Mouse (Mus musculus): Measurements from ENCODE around the gene Vars2.

DNA sequence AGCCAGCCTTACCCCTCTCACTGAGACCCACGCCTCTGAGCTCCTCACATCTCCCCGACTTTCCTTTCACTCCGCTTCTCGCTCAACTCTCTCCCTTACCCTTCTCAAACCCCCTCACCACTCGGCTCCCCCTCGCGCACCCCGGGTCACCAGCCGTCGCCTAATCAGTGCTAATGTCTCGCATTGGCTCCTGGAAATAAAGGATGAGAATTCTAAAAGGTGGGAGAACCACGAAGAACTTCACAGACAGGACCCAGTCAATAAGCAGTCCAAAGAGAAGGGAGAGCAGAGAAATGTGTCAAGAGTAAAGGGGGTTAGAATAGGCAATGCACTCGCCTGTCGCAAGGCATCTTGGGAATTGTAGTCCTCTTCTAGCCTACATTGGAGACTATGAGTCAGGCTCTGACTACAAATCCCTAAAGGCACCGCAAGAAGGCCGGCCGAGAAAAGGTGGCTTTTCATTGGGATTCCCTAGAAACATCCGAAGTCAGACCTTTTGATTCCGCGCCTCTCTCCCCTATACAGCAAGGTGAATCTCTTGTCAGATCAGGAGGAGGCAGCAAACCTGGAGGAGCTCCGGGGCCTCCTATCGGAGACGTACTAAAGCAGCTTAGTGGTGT, 6.1 kb upstream of the Vars2 start, which contains the start of gene Gtf2h4:
- TF ChIP-seq CTCF (conservative IDR thresholded peaks at IDR 0.05; ENCODE audit: low read length), result no peak
- TF ChIP-seq NANOG (IDR thresholded peaks at IDR 0.05; ENCODE audit: borderline replicate concordance, low read length), result no peak
- TF ChIP-seq POU5F1 (IDR thresholded peaks at IDR 0.05; ENCODE audit: borderline replicate concordance, low read length), result no peak
